Mouse (Mus musculus) kidney, embryonic 16.5 days (tissue): ENCODE measurements around the gene Lrig2. TPM values are rescaled to one million over a fixed set of nuclear protein-coding genes. Genes with fewer than 3 reads are reported as not detected.

Source experiments
- polyA plus RNA-seq: library from polyadenylated mRNA; unstranded; fragments of >200 nt; fragmentation: Nextera tagmentation; extraction: Ambion mirVana; gene quantifications from 2 replicates; pipeline ENCODE4 v1.2.1, GENCODE M21; 2015

Gene Lrig2
- polyA plus RNA-seq, 1 experiment from 2014 or later, result 15.6 TPM

Other genes with a start within 250 kb of the Lrig2 start
- gene Slc16a1, start 126.8 kb upstream of the Lrig2 start, polyA plus RNA-seq, result 44.0 and 48.7 TPM in 2 replicates